Mouse (Mus musculus) ES-E14 (cell line): ENCODE results near the gene Tldc1. TPM values are rescaled to one million over a fixed set of nuclear protein-coding genes. Genes with fewer than 3 reads are reported as not detected.

ENCODE experiments used
- DNase-seq: peaks from one replicate; pipeline ENCODE4 v3.0.0-alpha.2; 2013; ENCODE audit warnings: low read depth, low spot score
- H3K27ac ChIP-seq: 2 replicates; pipeline ENCODE4 v1.5.1; 2012; ENCODE audit warnings: low read depth, mild to moderate bottlenecking, low read length, moderate library complexity, mixed read lengths; ENCODE audit not compliant: poor library complexity, insufficient read depth, severe bottlenecking
- H3K36me3 ChIP-seq: 2 replicates; pipeline ENCODE4 v1.6.1; 2012; ENCODE audit warnings: mild to moderate bottlenecking, low read length, moderate library complexity, mixed read lengths; ENCODE audit not compliant: control insufficient read depth, poor library complexity, insufficient read depth, severe bottlenecking
- H3K4me1 ChIP-seq, 2 experiments: fragments of 150-350 bp in 1 of 2; sonication (generic) in 1 of 2; 2 replicates each; pipeline ENCODE4 v1.6.1; 2012; ENCODE audit warnings: low read length in 2 of 2, mild to moderate bottlenecking in 1 of 2, mixed read lengths in 1 of 2; ENCODE audit not compliant: control insufficient read depth in 2 of 2, insufficient read depth in 2 of 2, poor library complexity in 1 of 2
- H3K4me3 ChIP-seq, 2 experiments: fragments of 150-350 bp in 1 of 2; sonication (generic) in 1 of 2; 2 replicates each; pipeline ENCODE4 v1.5.1; 2012; ENCODE audit warnings: low read length in 2 of 2, low read depth in 1 of 2, mild to moderate bottlenecking in 1 of 2, mixed read lengths in 1 of 2; ENCODE audit not compliant: insufficient read depth in 1 of 2, poor library complexity in 1 of 2, severe bottlenecking in 1 of 2
- H3K9ac ChIP-seq: 2 replicates; pipeline ENCODE4 v1.6.1; 2012; ENCODE audit warnings: low read depth, mild to moderate bottlenecking, low read length, mixed read lengths; ENCODE audit not compliant: poor library complexity, insufficient read depth, severe bottlenecking
- H3K9me3 ChIP-seq: fragments of 150-350 bp; sonication (generic); 2 replicates; pipeline ENCODE4 v1.6.1; 2012; ENCODE audit warnings: low read depth, mild to moderate bottlenecking, low read length; ENCODE audit not compliant: control insufficient read depth, insufficient read depth
- CHD2 ChIP-seq: IDR thresholded peaks from 2 replicates; pipeline ENCODE4 v1.6.1; 2014; ENCODE audit warnings: mild to moderate bottlenecking, low read depth, low read length, inconsistent platforms
- HCFC1 ChIP-seq: IDR thresholded peaks from 2 replicates; pipeline ENCODE4 v1.6.1; 2012; ENCODE audit warnings: low read length, inconsistent platforms, borderline replicate concordance; ENCODE audit not compliant: insufficient read depth
- MAFK ChIP-seq: IDR thresholded peaks from 2 replicates; pipeline ENCODE4 v1.6.1; 2014; ENCODE audit warnings: mild to moderate bottlenecking, low read depth, low read length, inconsistent platforms; ENCODE audit not compliant: insufficient read depth
- ZC3H11A ChIP-seq: IDR thresholded peaks from 2 replicates; pipeline ENCODE4 v1.6.1; 2012; ENCODE audit warnings: low read depth, mild to moderate bottlenecking, inconsistent platforms, low read length, borderline replicate concordance
- ZNF384 ChIP-seq: IDR thresholded peaks from 2 replicates; pipeline ENCODE4 v1.6.1; 2012; ENCODE audit warnings: low read depth, low read length, inconsistent platforms
- in situ Hi-C, 2 experiments: fragments of 600-800 bp; cut with MboI; formaldehyde crosslinking; loops; one replicate each; pipeline ENCODE4 v1.15.1; 2025; ENCODE audit warnings: low sequenced_read_pairs in 2 of 2, inconsistent platforms in 1 of 2; ENCODE audit not compliant: unreplicated experiment in 2 of 2
- total RNA-seq: library from RNA; depleted of rRNA; stranded (reverse); fragments of 300-350 nt; gene quantifications from 2 replicates; pipeline ENCODE4 v1.2.3, GENCODE M21; 2012

Gene Tldc1
- total RNA-seq, 1 experiment: 9.2 TPM

DNA sequence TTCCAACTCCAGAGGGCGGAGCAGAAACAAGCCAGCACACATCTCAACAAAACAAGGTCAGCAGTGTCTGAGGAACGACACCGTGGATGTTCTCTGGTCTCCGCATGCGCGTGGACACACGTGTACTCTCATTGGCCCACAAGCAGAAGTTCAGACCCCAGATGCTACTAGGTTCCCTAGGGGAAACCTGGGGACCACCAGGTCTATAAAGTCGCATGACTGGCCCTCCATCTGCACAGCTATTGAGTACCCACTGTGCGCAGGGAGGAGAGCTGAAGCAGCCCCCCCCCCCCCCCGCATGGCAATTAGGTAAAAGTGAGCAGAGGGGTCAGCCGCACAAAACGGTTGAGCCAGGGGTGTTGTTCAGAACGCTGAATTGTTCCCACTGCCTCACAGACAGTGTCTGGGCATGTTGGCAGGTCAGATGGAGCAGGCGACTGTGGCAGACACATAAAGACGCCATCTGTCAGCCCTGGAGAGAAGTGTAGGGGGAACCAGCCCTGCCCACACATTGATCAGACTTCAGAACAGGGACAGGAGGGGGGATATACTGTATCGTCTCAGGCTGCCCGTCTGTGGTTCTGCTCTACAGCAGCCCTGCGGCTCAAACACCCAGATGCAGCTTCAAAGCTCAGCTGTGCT is 7.7 kb upstream of the Tldc1 start:
- Histone ChIP-seq H3K27ac (no peak overlapping the region), H3K36me3 (no peaks in the 10 kb centered on the region), H3K4me1 (peaks cover 0 to 16% of the 10 kb centered on the region in 2 experiments; a peak in 1 of 4 replicates), H3K4me3 (peak overlapping the region; percentile 2; a peak in 2 of 4 replicates), H3K9ac (no peak overlapping the region; the same call in 1 of the 2 replicates), H3K9me3 (no peaks in the 10 kb centered on the region)
- TF ChIP-seq ZNF384: no peak
- in situ Hi-C loops: no loop called here
- DNase-seq: no peak

DNA sequence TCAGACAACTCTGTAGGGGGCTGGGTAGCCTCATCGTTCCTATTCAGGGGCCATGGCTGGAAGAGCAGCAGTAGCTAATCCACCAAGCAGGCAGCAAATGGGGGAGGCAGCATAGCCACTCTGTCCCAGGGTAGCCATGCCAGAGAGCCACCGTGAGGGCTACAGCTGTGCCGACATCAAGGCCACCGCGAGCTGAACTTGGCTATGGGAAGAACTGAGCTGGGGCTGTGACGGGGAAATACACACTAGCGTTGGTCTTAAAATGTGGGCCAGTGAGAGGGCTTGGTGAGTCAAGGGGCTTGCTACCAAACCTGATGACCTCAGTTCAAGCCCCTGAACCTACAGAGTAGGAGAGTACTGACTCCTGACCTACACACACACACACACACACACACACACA is 6.5 kb upstream of the Tldc1 start:
- TF ChIP-seq MAFK (no peak), ZNF384 (no peak), CHD2 (no peak), ZC3H11A (no peak), HCFC1 (no peak)
- no peak for DNase-seq
- no peaks in the 10 kb centered on the region for H3K9me3 ChIP-seq
- no peak overlapping the region for H3K9ac ChIP-seq
- in situ Hi-C loops: no loop called here
- H3K27ac ChIP-seq: no peak overlapping the region
- H3K4me1 ChIP-seq: peaks cover 0 to 16% of the 10 kb centered on the region in 2 experiments; a peak in 1 of 4 replicates
- no peaks in the 10 kb centered on the region for H3K36me3 ChIP-seq
- H3K4me3 ChIP-seq: no peak overlapping the region

DNA sequence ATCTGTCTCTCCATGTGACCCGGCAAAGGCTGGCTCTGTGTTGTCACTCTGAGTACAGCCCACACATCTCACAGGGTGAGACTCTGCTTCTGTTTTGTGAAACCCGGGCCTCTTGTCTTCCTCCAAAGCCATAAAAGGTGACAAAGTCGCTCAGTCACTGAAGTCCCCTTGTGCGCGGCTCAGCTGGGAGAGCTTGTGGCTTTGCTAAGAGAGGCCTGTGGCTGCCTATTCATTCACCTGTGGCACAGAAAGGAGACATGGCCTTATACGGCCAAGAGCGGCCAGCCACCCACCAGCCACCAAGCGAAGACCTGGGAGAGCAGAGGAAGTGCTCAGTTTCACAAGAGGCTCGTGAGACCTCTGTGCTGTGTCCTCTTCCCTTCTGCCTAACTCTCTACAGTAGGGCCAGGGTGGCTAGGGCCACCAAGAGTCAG is 5.9 kb upstream of the Tldc1 start:
- no peaks in the 10 kb centered on the region for H3K36me3 ChIP-seq
- no peak overlapping the region for H3K4me3 ChIP-seq
- no peak overlapping the region for H3K9ac ChIP-seq
- peaks cover 0 to 16% of the 10 kb centered on the region in 2 experiments; a peak in 1 of 4 replicates for H3K4me1 ChIP-seq
- DNase-seq: no peak
- TF ChIP-seq ZC3H11A (no peak), ZNF384 (no peak)
- H3K27ac ChIP-seq: no peak overlapping the region
- in situ Hi-C loops: no loop called here
- H3K9me3 ChIP-seq: no peaks in the 10 kb centered on the region

DNA sequence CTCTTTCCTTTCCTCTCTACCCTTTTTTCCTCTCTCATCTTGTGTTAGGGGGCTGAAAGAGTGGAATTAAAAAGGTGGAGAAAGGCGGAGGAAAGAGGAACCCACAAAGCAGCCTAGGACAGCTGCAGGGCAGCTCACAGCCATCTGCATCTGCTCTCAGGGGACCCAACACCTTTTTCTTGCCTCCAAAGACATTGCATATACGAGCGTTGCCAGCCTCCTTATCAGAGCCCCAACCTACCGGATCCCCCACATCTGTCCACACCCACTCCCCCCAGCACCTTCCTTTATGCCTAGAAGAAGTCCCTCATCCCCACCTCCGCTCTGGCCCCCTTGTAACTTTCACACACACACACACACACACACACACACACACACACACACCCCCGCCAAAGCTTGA is 5.4 kb upstream of the Tldc1 start:
- in situ Hi-C loops: no loop called here
- no peak overlapping the region for H3K27ac ChIP-seq

DNA sequence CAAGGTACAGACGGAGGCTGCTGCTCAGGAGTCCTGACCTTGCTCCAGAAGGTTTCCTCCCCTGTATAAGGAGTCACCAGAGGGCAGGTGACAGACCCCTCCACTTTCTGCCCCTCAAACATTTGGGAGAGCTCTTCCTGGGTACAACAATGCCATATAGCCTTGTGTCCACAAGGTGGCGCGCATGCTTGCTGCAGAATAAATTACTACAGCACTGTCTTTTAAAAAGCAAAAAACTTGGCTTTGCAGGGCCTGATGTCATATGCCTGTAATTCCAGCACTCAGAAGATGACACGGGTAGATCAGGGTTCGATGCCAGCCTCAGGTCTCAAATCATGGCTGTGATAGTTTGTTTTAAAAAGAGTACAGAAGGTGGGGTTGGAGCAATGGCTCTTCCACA is 4.5 kb upstream of the Tldc1 start:
- peak; percentile 49 for DNase-seq
- Histone ChIP-seq H3K4me1 (peaks cover 0 to 9% of the 10 kb centered on the region in 2 experiments; a peak in 1 of 4 replicates), H3K36me3 (no peaks in the 10 kb centered on the region), H3K4me3 (no peak overlapping the region), H3K9me3 (no peaks in the 10 kb centered on the region), H3K9ac (no peak overlapping the region), H3K27ac (no peak overlapping the region)
- in situ Hi-C loops: no loop called here
- TF ChIP-seq ZC3H11A: peak; percentile 62; the same call in 1 of the 2 replicates
- TF ChIP-seq ZNF384: no peak
- no peak for TF ChIP-seq MAFK

More for the DNA sequence above, 5.4 kb upstream of the Tldc1 start:
- TF ChIP-seq MAFK (no peak), CHD2 (no peak), HCFC1 (no peak), ZC3H11A (no peak), ZNF384 (no peak)
- Histone ChIP-seq H3K9me3 (no peaks in the 10 kb centered on the region), H3K4me1 (peaks cover 0 to 11% of the 10 kb centered on the region in 2 experiments; a peak in 1 of 4 replicates), H3K4me3 (no peak overlapping the region), H3K36me3 (no peaks in the 10 kb centered on the region), H3K9ac (no peak overlapping the region)
- no peak for DNase-seq
